Mouse (Mus musculus) stomach, postnatal 0 days (tissue): Measurements from ENCODE around the gene Apom. TPM values are rescaled to one million over a fixed set of nuclear protein-coding genes. Genes with fewer than 3 reads are reported as not detected.

Source experiments
- ATAC-seq: fragments of 200-750 bp; cut with Nextera tagmentation; 2 replicates; pipeline ENCODE4 v1.8.0; 2017; ENCODE audit not compliant: low FRiP score, low TSS enrichment
- DNase-seq: peaks from one replicate; pipeline ENCODE4 v3.0.0-alpha.2; 2016; ENCODE audit warnings: low spot score
- H3K27ac ChIP-seq: fragments of 300-500 bp; sonication (generic); replicated peaks from 2 replicates; pipeline ENCODE4 v1.5.1; 2014; ENCODE audit warnings: mild to moderate bottlenecking, control low read depth
- H3K27me3 ChIP-seq: fragments of 300-500 bp; sonication (generic); 2 replicates; pipeline ENCODE4 v1.6.1; 2014; ENCODE audit warnings: low read length; ENCODE audit not compliant: control insufficient read depth, insufficient read depth
- H3K36me3 ChIP-seq: fragments of 300-500 bp; sonication (generic); 2 replicates; pipeline ENCODE4 v1.6.1; 2014; ENCODE audit warnings: low read length, mixed read lengths; ENCODE audit not compliant: control insufficient read depth, insufficient read depth
- H3K4me1 ChIP-seq: fragments of 300-500 bp; sonication (generic); replicated peaks from 2 replicates; pipeline ENCODE4 v1.6.1; 2014; ENCODE audit warnings: antibody characterized with exemption; ENCODE audit not compliant: control insufficient read depth, insufficient read depth
- H3K4me2 ChIP-seq: fragments of 300-500 bp; sonication (generic); replicated peaks from 2 replicates; pipeline ENCODE4 v1.6.1; 2014; ENCODE audit warnings: low read depth, mild to moderate bottlenecking, control low read depth, moderate library complexity
- H3K4me3 ChIP-seq: fragments of 300-500 bp; sonication (generic); 2 replicates; pipeline ENCODE4 v1.5.1; 2014; ENCODE audit warnings: low read depth, low read length, control low read depth
- H3K9ac ChIP-seq: fragments of 300-500 bp; sonication (generic); 2 replicates; pipeline ENCODE4 v1.6.1; 2014; ENCODE audit warnings: mild to moderate bottlenecking, low read length, control low read depth, mixed read lengths
- H3K9me3 ChIP-seq: fragments of 300-500 bp; sonication (generic); 2 replicates; pipeline ENCODE4 v1.6.1; 2016; ENCODE audit warnings: low read length; ENCODE audit not compliant: control insufficient read depth
- CTCF ChIP-seq: IDR thresholded peaks from 2 replicates; pipeline ENCODE4 v1.5.1; 2016; ENCODE audit warnings: antibody characterized with exemption, low read depth, mild to moderate bottlenecking, moderate library complexity
- EP300 ChIP-seq: optimal IDR thresholded peaks from 2 replicates; pipeline ENCODE3; 2016; ENCODE audit warnings: antibody characterized with exemption
- WGBS: fragments of 180-500 bp; shearing (Covaris S2); extraction: QIAGEN DNeasy Blood & Tissue Kit; methylation state at CpG from one replicate; pipeline ENCODE4 v1.1.7; 2014; 5-methylcytosine and 5-hydroxymethylcytosine counted together
- polyA plus RNA-seq: library from polyadenylated mRNA; unstranded; fragments of >200 nt; fragmentation: Nextera tagmentation; extraction: Ambion mirVana; gene quantifications from 2 replicates; pipeline ENCODE4 v1.2.1, GENCODE M21; 2015

Gene Apom
- polyA plus RNA-seq, 1 experiment from 2014 or later = 1.3 TPM

- H3K27me3 ChIP-seq = no peaks in the 10 kb centered on the region
- H3K36me3 ChIP-seq = peaks cover 83% of the 10 kb centered on the region
- H3K9ac ChIP-seq = no peak overlapping the region
Observed at GRCm38 (mm10) chr17:35156461-35157200, 24.8 kb upstream of the Apom start.

DNA sequence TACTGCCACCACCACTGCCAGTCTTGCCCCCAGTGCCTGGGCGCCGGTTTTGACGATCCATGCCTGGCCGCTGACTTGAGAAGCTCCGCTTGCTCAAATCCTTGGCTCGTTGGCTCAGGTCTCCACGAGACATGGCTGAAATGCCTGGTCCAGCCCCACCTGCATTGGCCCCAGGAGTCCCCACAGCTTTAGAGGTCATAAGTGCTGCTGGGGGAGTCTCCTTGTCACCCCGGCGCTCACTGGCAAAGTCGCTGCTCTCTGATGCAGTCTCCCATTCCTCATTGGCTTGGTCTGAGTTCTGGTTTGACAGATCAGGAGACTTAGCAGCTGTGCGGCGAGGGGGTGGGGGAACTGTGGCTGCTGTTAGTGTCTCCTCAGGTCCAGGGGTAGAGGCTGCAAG is 23.6 kb upstream of the Apom start:
- no peaks in the 10 kb centered on the region for H3K27me3 ChIP-seq
- TF ChIP-seq CTCF = no peak
- TF ChIP-seq EP300 = no peak
- H3K9ac ChIP-seq = no peak overlapping the region
- H3K4me1 ChIP-seq = no peaks in the 10 kb centered on the region
- ATAC-seq (no peak), DNase-seq (no peak)
- H3K9me3 ChIP-seq = no peaks in the 10 kb centered on the region
- peaks cover 79% of the 10 kb centered on the region for H3K36me3 ChIP-seq
- no peak overlapping the region for H3K4me2 ChIP-seq
- no peak overlapping the region for H3K27ac ChIP-seq
- WGBS = 81% methylated on average over 12 of the region's 12 CpGs
- no peak overlapping the region for H3K4me3 ChIP-seq

More at GRCm38 (mm10) chr17:35156461-35157200, 24.8 kb upstream of the Apom start:
- no peak for DNase-seq
- Histone ChIP-seq H3K4me1 (no peaks in the 10 kb centered on the region), H3K4me2 (no peak overlapping the region), H3K27ac (no peak overlapping the region), H3K9me3 (no peaks in the 10 kb centered on the region), H3K4me3 (no peak overlapping the region)
- WGBS = 88% methylated on average over 33 of the region's 33 CpGs
- ATAC-seq = no peak
- TF ChIP-seq EP300 (no peak), CTCF (no peak)

DNA sequence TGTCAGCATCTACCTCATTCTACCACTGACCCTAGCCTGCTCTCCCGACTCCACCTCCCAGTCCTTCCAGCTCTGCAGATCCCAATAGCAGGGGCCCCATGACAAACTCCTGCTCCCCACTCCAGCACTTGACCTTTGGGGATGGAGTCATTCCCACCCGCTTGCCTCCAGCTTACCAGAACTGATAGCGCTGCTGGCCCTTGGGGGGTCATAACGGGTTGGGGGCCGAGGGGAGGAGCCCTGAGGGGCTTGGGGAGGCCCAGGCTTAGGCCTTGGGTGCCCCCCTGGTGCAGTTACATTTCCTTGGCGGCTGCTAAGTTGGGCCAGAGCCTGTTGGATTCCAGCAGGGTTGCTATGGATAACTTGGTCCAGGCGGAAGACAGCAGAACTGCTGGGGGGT is 22.8 kb upstream of the Apom start:
- no peak overlapping the region for H3K9ac ChIP-seq
- H3K9me3 ChIP-seq = no peaks in the 10 kb centered on the region
- ATAC-seq (no peak), DNase-seq (no peak)
- H3K4me2 ChIP-seq = no peak overlapping the region
- H3K27me3 ChIP-seq = no peaks in the 10 kb centered on the region
- no peak overlapping the region for H3K4me3 ChIP-seq
- peaks cover 78% of the 10 kb centered on the region for H3K36me3 ChIP-seq
- TF ChIP-seq CTCF (no peak), EP300 (no peak)
- no peak overlapping the region for H3K27ac ChIP-seq
- H3K4me1 ChIP-seq = no peaks in the 10 kb centered on the region
- 78% methylated on average over 7 of the region's 7 CpGs for WGBS

GRCm38 (mm10) chr17:35153931-35154330 is 22.1 kb upstream of the Apom start:
- DNase-seq (no peak), ATAC-seq (no peak)
- Histone ChIP-seq H3K9ac (no peak overlapping the region), H3K4me3 (no peak overlapping the region), H3K27me3 (no peaks in the 10 kb centered on the region), H3K4me1 (no peaks in the 10 kb centered on the region), H3K4me2 (no peak overlapping the region), H3K36me3 (peaks cover 76% of the 10 kb centered on the region), H3K27ac (no peak overlapping the region), H3K9me3 (no peaks in the 10 kb centered on the region)
- 76% methylated on average over 4 of the region's 4 CpGs for WGBS
- no peak for TF ChIP-seq CTCF
- TF ChIP-seq EP300 = no peak

GRCm38 (mm10) chr17:35153077-35153476 is 21.2 kb upstream of the Apom start:
- Histone ChIP-seq H3K36me3 (peaks cover 74% of the 10 kb centered on the region), H3K4me3 (no peak overlapping the region), H3K9ac (no peak overlapping the region), H3K4me2 (no peak overlapping the region), H3K9me3 (no peaks in the 10 kb centered on the region), H3K4me1 (no peaks in the 10 kb centered on the region), H3K27ac (no peak overlapping the region), H3K27me3 (no peaks in the 10 kb centered on the region)
- WGBS = 87% methylated on average over 9 of the region's 9 CpGs
- no peak for DNase-seq
- TF ChIP-seq EP300 = no peak
- TF ChIP-seq CTCF = no peak
- no peak for ATAC-seq

DNA sequence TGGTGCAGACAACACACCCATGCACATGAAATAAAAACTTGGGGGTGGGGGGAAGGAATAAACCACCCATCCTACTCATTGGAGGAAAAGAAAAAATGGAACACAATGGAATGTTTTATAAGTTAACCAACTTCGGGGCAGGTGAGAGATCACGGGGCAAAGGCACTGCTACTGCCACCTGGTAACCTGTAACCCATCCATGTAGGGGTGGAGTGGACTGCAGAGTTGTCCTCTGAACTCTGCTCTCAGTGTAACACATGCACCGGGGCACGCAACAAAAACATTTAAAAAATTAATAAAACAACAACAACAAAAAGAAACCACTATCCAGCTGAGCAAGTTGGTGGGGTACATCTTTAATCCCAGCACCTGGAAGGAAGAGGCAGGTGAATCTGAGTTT is 20.3 kb upstream of the Apom start:
- Histone ChIP-seq H3K9ac (no peak overlapping the region), H3K27ac (no peak overlapping the region), H3K4me1 (no peaks in the 10 kb centered on the region), H3K9me3 (no peaks in the 10 kb centered on the region), H3K27me3 (no peaks in the 10 kb centered on the region), H3K4me2 (no peak overlapping the region), H3K4me3 (no peak overlapping the region), H3K36me3 (peaks cover 71% of the 10 kb centered on the region)
- TF ChIP-seq EP300 (no peak), CTCF (no peak)
- 94% methylated on average over 4 of the region's 4 CpGs for WGBS
- DNase-seq (no peak), ATAC-seq (no peak)
